Mouse (Mus musculus): ENCODE measurements around the gene Aebp1. TPM values are rescaled to one million over a fixed set of nuclear protein-coding genes. Genes with fewer than 3 reads are reported as not detected.
"Not testable (repeated sequence)": the region's sequence is repeated elsewhere in the genome, so short reads cannot be mapped to it uniquely, and the experiment has no call there.

The Aebp1 gene
- polyA plus RNA-seq, 1 experiment from 2014 or later, result 37.6 TPM

GRCm38 (mm10) chr11:5873192-5873591, 11.4 kb downstream of the Aebp1 start:
- Histone ChIP-seq H3K36me3 (ENCODE audit: control insufficient read depth, insufficient read depth, low read length) (peaks cover 77% of the 10 kb centered on the region), H3K27ac (ENCODE audit: low read depth) (no peak overlapping the region)

GRCm38 (mm10) chr11:5877421-5877820, 15.7 kb downstream of the Aebp1 start:
- 2% methylated on average over 5 of the region's 5 CpGs for WGBS
- DNase-seq (ENCODE audit: low spot score), result no peak
- H3K27ac ChIP-seq (ENCODE audit: low read depth), result peak overlapping the region; percentile 75; the same call in 1 of the 2 replicates

More at GRCm38 (mm10) chr11:5873192-5873591, 11.4 kb downstream of the Aebp1 start:
- Histone ChIP-seq H3K9ac (ENCODE audit: low read length) (no peak overlapping the region), H3K4me1 (replicated peaks; ENCODE audit: control insufficient read depth, insufficient read depth, low read length) (peaks cover 8% of the 10 kb centered on the region; the same call in 1 of the 2 replicates), H3K27me3 (replicated peaks; ENCODE audit: control insufficient read depth, insufficient read depth, low read length) (no peaks in the 10 kb centered on the region), H3K9me3 (ENCODE audit: control insufficient read depth, low read length) (no peaks in the 10 kb centered on the region), H3K4me3 (ENCODE audit: low read depth, low read length) (no peak overlapping the region), H3K4me2 (ENCODE audit: low read length) (no peak overlapping the region)
- ATAC-seq (replicated peaks; ENCODE audit: low FRiP score, low TSS enrichment, low read depth) (no peak), DNase-seq (ENCODE audit: low spot score) (no peak)
- 91% methylated on average over 9 of the region's 9 CpGs for WGBS

GRCm38 (mm10) chr11:5877921-5878526, 16.3 kb downstream of the Aebp1 start, which contains the start of gene Pold2:
Pold2 (minus strand) TSS chr11:5878292.
- Histone ChIP-seq H3K9me3 (ENCODE audit: control insufficient read depth, low read length) (no peaks in the 10 kb centered on the region), H3K9ac (ENCODE audit: low read length) (peak within 1 kb of the TSS; percentile 72), H3K4me2 (ENCODE audit: low read length) (peak within 1 kb of the TSS; percentile 81), H3K36me3 (ENCODE audit: control insufficient read depth, insufficient read depth, low read length) (peaks cover 34% of the 10 kb centered on the region), H3K27ac (ENCODE audit: low read depth) (peak within 1 kb of the TSS; percentile 75), H3K4me3 (ENCODE audit: low read depth, low read length) (peak within 1 kb of the TSS; percentile 60), H3K27me3 (replicated peaks; ENCODE audit: control insufficient read depth, insufficient read depth, low read length) (no peaks in the 10 kb centered on the region), H3K4me1 (replicated peaks; ENCODE audit: control insufficient read depth, insufficient read depth, low read length) (peaks cover 8% of the 10 kb centered on the region; the same call in 1 of the 2 replicates)
- DNase-seq (ENCODE audit: low spot score) (peak; percentile 96), ATAC-seq (replicated peaks; ENCODE audit: low FRiP score, low TSS enrichment, low read depth) (peak; percentile 99)
- under 1% methylated on average over 52 of the region's 52 CpGs for WGBS

More at GRCm38 (mm10) chr11:5877421-5877820, 15.7 kb downstream of the Aebp1 start:
- no peaks in the 10 kb centered on the region for H3K27me3 ChIP-seq (replicated peaks; ENCODE audit: control insufficient read depth, insufficient read depth, low read length)
- peaks cover 40% of the 10 kb centered on the region for H3K36me3 ChIP-seq (ENCODE audit: control insufficient read depth, insufficient read depth, low read length)
- H3K4me2 ChIP-seq (ENCODE audit: low read length), result peak overlapping the region; percentile 81
- H3K9ac ChIP-seq (ENCODE audit: low read length), result peak overlapping the region; percentile 72
- no peak for ATAC-seq (replicated peaks; ENCODE audit: low FRiP score, low TSS enrichment, low read depth)
- H3K4me1 ChIP-seq (replicated peaks; ENCODE audit: control insufficient read depth, insufficient read depth, low read length), result peaks cover 8% of the 10 kb centered on the region; the same call in 1 of the 2 replicates
- H3K4me3 ChIP-seq (ENCODE audit: low read depth, low read length), result peak overlapping the region; percentile 60
- no peaks in the 10 kb centered on the region for H3K9me3 ChIP-seq (ENCODE audit: control insufficient read depth, low read length)

- H3K4me3 ChIP-seq (ENCODE audit: low read depth, low read length), result peak overlapping the region; percentile 60
- 39% methylated on average over 8 of the region's 8 CpGs for WGBS
- peaks cover 27% of the 10 kb centered on the region for H3K36me3 ChIP-seq (ENCODE audit: control insufficient read depth, insufficient read depth, low read length)
- no peaks in the 10 kb centered on the region for H3K27me3 ChIP-seq (replicated peaks; ENCODE audit: control insufficient read depth, insufficient read depth, low read length)
- no peak for DNase-seq (ENCODE audit: low spot score)
- no peaks in the 10 kb centered on the region for H3K9me3 ChIP-seq (ENCODE audit: control insufficient read depth, low read length)
- peak overlapping the region; percentile 28 for H3K9ac ChIP-seq (ENCODE audit: low read length)
- H3K27ac ChIP-seq (ENCODE audit: low read depth), result peak overlapping the region; percentile 75
- H3K4me1 ChIP-seq (replicated peaks; ENCODE audit: control insufficient read depth, insufficient read depth, low read length), result peaks cover 8% of the 10 kb centered on the region; the same call in 1 of the 2 replicates
- peak overlapping the region; percentile 81 for H3K4me2 ChIP-seq (ENCODE audit: low read length)
- no peak for ATAC-seq (replicated peaks; ENCODE audit: low FRiP score, low TSS enrichment, low read depth)
These were observed 16.9 kb downstream of the Aebp1 start for GRCm38 (mm10) chr11:5878661-5879060.

- WGBS, result 58% methylated on average over 5 of the region's 5 CpGs
- Histone ChIP-seq H3K36me3 (ENCODE audit: control insufficient read depth, insufficient read depth, low read length) (peaks cover 15% of the 10 kb centered on the region), H3K9me3 (ENCODE audit: control insufficient read depth, low read length) (no peaks in the 10 kb centered on the region), H3K27me3 (replicated peaks; ENCODE audit: control insufficient read depth, insufficient read depth, low read length) (no peaks in the 10 kb centered on the region), H3K4me2 (ENCODE audit: low read length) (no peak overlapping the region), H3K4me1 (replicated peaks; ENCODE audit: control insufficient read depth, insufficient read depth, low read length) (peaks cover 8% of the 10 kb centered on the region; the same call in 1 of the 2 replicates), H3K9ac (ENCODE audit: low read length) (no peak overlapping the region), H3K27ac (ENCODE audit: low read depth) (no peak overlapping the region), H3K4me3 (ENCODE audit: low read depth, low read length) (no peak overlapping the region)
- no peak for ATAC-seq (replicated peaks; ENCODE audit: low FRiP score, low TSS enrichment, low read depth)
- DNase-seq (ENCODE audit: low spot score), result peak; percentile 72
These were observed 18.2 kb downstream of the Aebp1 start for GRCm38 (mm10) chr11:5879905-5880304.

GRCm38 (mm10) chr11:5882518-5882917, 20.8 kb downstream of the Aebp1 start:
- H3K36me3 ChIP-seq (ENCODE audit: control insufficient read depth, insufficient read depth, low read length), result no peaks in the 10 kb centered on the region
- H3K9me3 ChIP-seq (ENCODE audit: control insufficient read depth, low read length), result no peaks in the 10 kb centered on the region
- no peak overlapping the region for H3K4me3 ChIP-seq (ENCODE audit: low read depth, low read length)
- H3K9ac ChIP-seq (ENCODE audit: low read length), result no peak overlapping the region
- H3K4me2 ChIP-seq (ENCODE audit: low read length), result no peak overlapping the region
- no peak overlapping the region for H3K27ac ChIP-seq (ENCODE audit: low read depth)
- peaks cover 4% of the 10 kb centered on the region; the same call in 1 of the 2 replicates for H3K4me1 ChIP-seq (replicated peaks; ENCODE audit: control insufficient read depth, insufficient read depth, low read length)
- DNase-seq (ENCODE audit: low spot score) (no peak), ATAC-seq (replicated peaks; ENCODE audit: low FRiP score, low TSS enrichment, low read depth) (no peak)
- WGBS, result 64% methylated on average over 8 of the region's 8 CpGs
- H3K27me3 ChIP-seq (replicated peaks; ENCODE audit: control insufficient read depth, insufficient read depth, low read length), result no peaks in the 10 kb centered on the region

GRCm38 (mm10) chr11:5886187-5886586, 24.4 kb downstream of the Aebp1 start:
- H3K27me3 ChIP-seq (replicated peaks; ENCODE audit: control insufficient read depth, insufficient read depth, low read length), result no peaks in the 10 kb centered on the region
- H3K4me3 ChIP-seq (ENCODE audit: low read depth, low read length), result no peak overlapping the region
- peaks cover 15% of the 10 kb centered on the region; the same call in 1 of the 2 replicates for H3K4me1 ChIP-seq (replicated peaks; ENCODE audit: control insufficient read depth, insufficient read depth, low read length)
- H3K9ac ChIP-seq (ENCODE audit: low read length), result no peak overlapping the region
- ATAC-seq (replicated peaks; ENCODE audit: low FRiP score, low TSS enrichment, low read depth) (no peak), DNase-seq (ENCODE audit: low spot score) (peak; percentile 73)
- WGBS, result 21% methylated on average over 9 of the region's 9 CpGs
- no peak overlapping the region for H3K27ac ChIP-seq (ENCODE audit: low read depth)
- H3K36me3 ChIP-seq (ENCODE audit: control insufficient read depth, insufficient read depth, low read length), result no peaks in the 10 kb centered on the region
- H3K9me3 ChIP-seq (ENCODE audit: control insufficient read depth, low read length), result no peaks in the 10 kb centered on the region
- no peak overlapping the region for H3K4me2 ChIP-seq (ENCODE audit: low read length)

- Histone ChIP-seq H3K9ac (ENCODE audit: low read length) (no peak overlapping the region), H3K4me3 (ENCODE audit: low read depth, low read length) (no peak overlapping the region), H3K4me1 (replicated peaks; ENCODE audit: control insufficient read depth, insufficient read depth, low read length) (peaks cover 23% of the 10 kb centered on the region), H3K36me3 (ENCODE audit: control insufficient read depth, insufficient read depth, low read length) (no peaks in the 10 kb centered on the region), H3K27ac (ENCODE audit: low read depth) (no peak overlapping the region), H3K27me3 (replicated peaks; ENCODE audit: control insufficient read depth, insufficient read depth, low read length) (no peaks in the 10 kb centered on the region), H3K4me2 (ENCODE audit: low read length) (no peak overlapping the region), H3K9me3 (ENCODE audit: control insufficient read depth, low read length) (no peaks in the 10 kb centered on the region)
- WGBS, result 49% methylated on average over 5 of the region's 5 CpGs
- no peak for DNase-seq (ENCODE audit: low spot score)
- no peak for ATAC-seq (replicated peaks; ENCODE audit: low FRiP score, low TSS enrichment, low read depth)
These were observed 25.5 kb downstream of the Aebp1 start for GRCm38 (mm10) chr11:5887250-5887649.

- not testable (repeated sequence) for ATAC-seq (replicated peaks; ENCODE audit: low FRiP score, low TSS enrichment, low read depth); H3K4me2 ChIP-seq (ENCODE audit: low read length); H3K9me3 ChIP-seq (ENCODE audit: control insufficient read depth, low read length); DNase-seq (ENCODE audit: low spot score); H3K27ac ChIP-seq (ENCODE audit: low read depth); H3K27me3 ChIP-seq (replicated peaks; ENCODE audit: control insufficient read depth, insufficient read depth, low read length); H3K4me3 ChIP-seq (ENCODE audit: low read depth, low read length); H3K36me3 ChIP-seq (ENCODE audit: control insufficient read depth, insufficient read depth, low read length); H3K9ac ChIP-seq (ENCODE audit: low read length)
- peaks cover 35% of the 10 kb centered on the region for H3K4me1 ChIP-seq (replicated peaks; ENCODE audit: control insufficient read depth, insufficient read depth, low read length)
- 63% methylated on average over 5 of the region's 5 CpGs for WGBS
These were observed 26.8 kb downstream of the Aebp1 start for GRCm38 (mm10) chr11:5888563-5888962.

All from intestine, embryonic 14.5 days (tissue).